Mouse (Mus musculus): Measurements from ENCODE around the gene Fmnl2. TPM values are rescaled to one million over a fixed set of nuclear protein-coding genes. Genes with fewer than 3 reads are reported as not detected.

Gene Fmnl2
- polyA plus RNA-seq (2012; rRNA removed; ENCODE audit: low replicate concordance) = 2.3 and 2.9 TPM in 2 replicates

DNA sequence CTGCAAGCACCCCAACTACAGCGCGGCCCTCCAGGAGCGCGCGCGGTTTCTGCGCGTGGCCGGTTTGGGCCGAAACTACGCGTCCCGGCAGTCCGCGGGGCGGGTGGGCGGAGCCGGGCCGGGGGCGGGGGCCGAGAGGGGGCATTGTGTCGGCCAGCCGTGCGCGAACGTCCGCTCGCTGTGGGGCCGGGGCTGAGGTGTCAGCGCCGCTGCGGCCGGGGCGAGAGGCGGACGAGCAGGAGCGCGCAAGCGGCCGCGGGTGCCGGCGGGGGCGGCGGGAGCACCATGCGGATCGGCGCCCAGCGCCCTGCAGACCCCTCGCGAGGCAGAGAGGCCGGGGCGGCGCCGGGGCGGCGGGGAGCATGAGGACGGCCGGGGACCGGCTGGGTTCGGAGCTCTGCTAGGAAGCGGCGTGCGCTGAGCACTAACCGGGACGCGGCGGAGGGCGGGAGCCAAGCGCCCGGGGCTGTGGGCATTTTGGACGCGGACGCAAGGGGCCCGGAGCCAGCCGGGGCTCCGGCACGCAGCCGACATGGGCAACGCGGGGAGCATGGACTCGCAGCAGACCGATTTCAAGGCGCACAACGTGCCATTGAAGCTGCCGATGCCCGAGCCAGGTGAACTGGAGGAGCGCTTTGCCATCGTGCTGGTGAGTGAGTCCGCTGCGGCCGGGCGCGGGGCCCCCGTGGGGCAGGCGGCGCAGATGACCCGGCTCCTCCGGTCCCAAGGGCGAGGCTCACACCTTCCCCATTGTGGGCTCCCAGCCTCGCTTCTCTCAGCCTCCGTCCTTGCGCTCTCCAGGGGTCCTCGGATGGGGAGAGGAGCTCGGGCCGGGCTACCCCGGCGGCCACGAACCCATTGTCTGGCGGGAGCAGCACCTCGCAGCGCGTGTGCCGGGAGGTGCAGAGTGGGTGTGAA, at the start of gene Fmnl2:
Gene Fmnl2 (plus strand): TSS at position 250 of the 918 bp plus-strand sequence.

Other genes starting within 250 kb of the Fmnl2 start
- gene Cacnb4, start 181.0 kb upstream of the Fmnl2 start, polyA plus RNA-seq (2012; rRNA removed; ENCODE audit: low replicate concordance) = 0.06 and 0.19 TPM in 2 replicates
- 6.9 and 11.0 TPM in 2 replicates for gene Stam2, start 115.6 kb upstream of the Fmnl2 start, polyA plus RNA-seq (2012; rRNA removed; ENCODE audit: low replicate concordance)